Mouse (Mus musculus): ENCODE data around the gene Palm2. TPM values are rescaled to one million over a fixed set of nuclear protein-coding genes. Genes with fewer than 3 reads are reported as not detected.

The Palm2 gene
- polyA plus RNA-seq, 1 experiment = 5.2 TPM

- no peak overlapping the region for H3ac ChIP-seq (ENCODE audit: control insufficient read depth, insufficient read length)
- H3K36me3 ChIP-seq (ENCODE audit: control insufficient read depth, insufficient read depth) = no peaks in the 10 kb centered on the region
- no peak overlapping the region for H3K4me3 ChIP-seq
- H3K4me2 ChIP-seq (ENCODE audit: low read depth) = peak overlapping the region; percentile 38
- H3K27me3 ChIP-seq (ENCODE audit: control insufficient read depth, insufficient read depth, insufficient read length) = no peaks in the 10 kb centered on the region
- peaks cover 92% of the 10 kb centered on the region for H3K79me2 ChIP-seq (ENCODE audit: control insufficient read depth, insufficient read depth)
- TF ChIP-seq POLR2A (IDR thresholded peaks at IDR 0.05; ENCODE audit: insufficient read length, low read depth) (no peak), SRF (IDR thresholded peaks at IDR 0.05; ENCODE audit: control insufficient read depth, insufficient read length, low read depth) (no peak), TCF12 (IDR thresholded peaks at IDR 0.05; ENCODE audit: insufficient read depth, poor library complexity, severe bottlenecking) (no peak), POLR2AphosphoS2 (IDR thresholded peaks at IDR 0.05; ENCODE audit: insufficient read length, low read depth) (no peak), CEBPB (IDR thresholded peaks at IDR 0.05; ENCODE audit: insufficient read depth, poor library complexity, severe bottlenecking) (no peak), REST (IDR thresholded peaks at IDR 0.05; ENCODE audit: insufficient read depth, insufficient read length) (no peak), MYOD1 (IDR thresholded peaks at IDR 0.05; ENCODE audit: control insufficient read depth in 1 of 3, insufficient read length in 2 of 3, low read depth in 2 of 3) (no peak), USF1 (IDR thresholded peaks at IDR 0.05; ENCODE audit: low read depth) (no peak), TCF3 (IDR thresholded peaks at IDR 0.05; ENCODE audit: insufficient read length, low read depth) (no peak), E2F4 (IDR thresholded peaks at IDR 0.05; ENCODE audit: insufficient read depth) (no peak), MAX (IDR thresholded peaks at IDR 0.05; ENCODE audit: low read depth) (no peak), MYOG (IDR thresholded peaks at IDR 0.05; ENCODE audit: control insufficient read depth in 1 of 3, insufficient read depth in 1 of 3, insufficient read length in 2 of 3, low read depth in 2 of 3) (no peak)
These were observed 154.3 kb downstream of the Palm2 start for GRCm38 (mm10) chr4:57588356-57588755.

DNA sequence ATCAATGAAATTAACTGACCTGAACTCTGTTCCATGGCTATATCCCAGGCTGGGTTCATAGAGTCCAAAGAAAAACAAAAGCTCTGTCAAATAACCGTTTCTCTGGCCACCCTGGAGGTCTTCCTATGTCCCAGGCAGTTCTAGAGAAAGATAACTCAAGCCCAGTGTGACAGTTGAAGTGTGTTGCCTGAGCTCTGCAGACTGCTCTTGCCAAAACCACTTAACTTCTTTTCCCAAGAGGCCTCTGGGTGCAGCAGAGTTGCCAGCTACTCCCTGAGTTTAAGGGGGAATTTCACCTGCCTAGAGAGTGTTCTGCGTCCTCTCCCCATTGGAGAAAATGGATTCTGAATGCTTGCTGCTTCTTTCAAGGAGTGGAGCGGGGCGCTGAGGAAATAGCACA, 158.7 kb downstream of the Palm2 start:
- Histone ChIP-seq H3K36me3 (ENCODE audit: control insufficient read depth, insufficient read depth) (peaks cover 6% of the 10 kb centered on the region), H3K4me3 (no peak overlapping the region), H3K79me2 (ENCODE audit: control insufficient read depth, insufficient read depth) (peaks cover 87% of the 10 kb centered on the region), H3ac (ENCODE audit: control insufficient read depth, insufficient read length) (no peak overlapping the region), H3K27me3 (ENCODE audit: control insufficient read depth, insufficient read depth, insufficient read length) (no peaks in the 10 kb centered on the region), H3K4me2 (ENCODE audit: low read depth) (no peak overlapping the region)
- TF ChIP-seq TCF12 (IDR thresholded peaks at IDR 0.05; ENCODE audit: insufficient read depth, poor library complexity, severe bottlenecking) (no peak), MYOG (IDR thresholded peaks at IDR 0.05; ENCODE audit: control insufficient read depth in 1 of 3, insufficient read depth in 1 of 3, insufficient read length in 2 of 3, low read depth in 2 of 3) (no peak), CEBPB (IDR thresholded peaks at IDR 0.05; ENCODE audit: insufficient read depth, poor library complexity, severe bottlenecking) (no peak), E2F4 (IDR thresholded peaks at IDR 0.05; ENCODE audit: insufficient read depth) (no peak), REST (IDR thresholded peaks at IDR 0.05; ENCODE audit: insufficient read depth, insufficient read length) (no peak), POLR2AphosphoS2 (IDR thresholded peaks at IDR 0.05; ENCODE audit: insufficient read length, low read depth) (no peak), USF1 (IDR thresholded peaks at IDR 0.05; ENCODE audit: low read depth) (no peak)

DNA sequence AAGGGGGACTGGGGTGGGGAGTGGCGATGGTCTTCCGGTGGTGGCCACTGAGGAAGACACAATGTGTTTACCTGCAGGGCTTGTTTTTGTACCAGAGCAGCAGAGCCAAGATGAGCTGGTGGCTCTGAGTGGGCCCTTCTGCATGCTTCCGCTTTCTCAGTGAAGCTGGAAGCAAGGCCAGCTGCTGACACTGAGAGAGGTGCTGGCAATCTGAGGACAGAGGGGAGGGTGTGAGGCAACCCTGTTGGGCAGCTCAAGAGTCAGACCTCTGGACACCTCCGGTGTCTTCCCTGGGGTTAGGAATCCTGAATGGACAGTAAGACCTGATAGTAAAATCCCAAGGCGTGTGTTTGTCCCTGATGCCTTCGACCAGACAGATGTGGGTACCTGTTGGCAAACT, 165.9 kb downstream of the Palm2 start:
- H3K4me2 ChIP-seq (ENCODE audit: low read depth) = no peak overlapping the region
- H3K36me3 ChIP-seq (ENCODE audit: control insufficient read depth, insufficient read depth) = peaks cover 2% of the 10 kb centered on the region
- TF ChIP-seq POLR2AphosphoS2 (IDR thresholded peaks at IDR 0.05; ENCODE audit: insufficient read length, low read depth) = no peak
- TF ChIP-seq CEBPB (IDR thresholded peaks at IDR 0.05; ENCODE audit: insufficient read depth, poor library complexity, severe bottlenecking) = no peak
- H3K4me3 ChIP-seq = no peak overlapping the region
- H3K27me3 ChIP-seq (ENCODE audit: control insufficient read depth, insufficient read depth, insufficient read length) = no peaks in the 10 kb centered on the region
- peaks cover 89% of the 10 kb centered on the region for H3K79me2 ChIP-seq (ENCODE audit: control insufficient read depth, insufficient read depth)
- no peak overlapping the region for H3ac ChIP-seq (ENCODE audit: control insufficient read depth, insufficient read length)

DNA sequence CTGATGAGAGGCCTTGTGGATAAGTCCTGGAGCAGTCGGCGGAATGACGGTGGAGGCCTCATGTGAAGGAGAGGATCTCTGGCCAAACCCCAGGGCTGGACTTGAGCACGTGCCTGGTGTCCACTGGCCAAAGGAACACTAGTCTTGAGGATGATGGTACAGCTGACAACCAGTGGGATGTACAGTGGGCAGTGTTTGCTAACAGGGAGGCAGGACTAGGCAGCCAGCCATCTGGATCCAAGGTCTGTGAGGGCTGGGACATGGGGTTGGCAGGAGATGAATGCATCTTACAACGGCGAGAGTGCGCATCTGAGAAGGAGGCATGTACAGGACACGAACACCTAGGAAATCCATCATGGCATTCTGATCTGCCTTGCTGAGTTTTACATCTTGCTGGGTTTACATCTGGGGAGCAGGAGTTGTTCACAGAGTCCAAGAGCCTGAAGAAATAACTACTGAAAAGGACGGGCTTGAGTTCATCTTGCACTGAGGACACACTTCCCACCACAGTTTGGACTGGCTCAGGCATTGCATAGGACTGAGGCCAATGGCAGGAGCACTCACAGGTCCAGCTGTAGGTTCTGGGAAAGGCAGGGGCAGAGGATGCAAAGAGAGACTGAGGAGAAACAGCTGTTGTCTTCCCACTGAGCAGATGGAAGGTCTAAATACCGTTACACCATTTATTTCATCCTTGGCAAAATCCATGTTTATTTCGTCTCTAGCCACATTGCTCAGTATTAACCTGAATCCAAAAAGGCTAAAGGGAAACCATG, 166.8 kb downstream of the Palm2 start:
- no peaks in the 10 kb centered on the region for H3K27me3 ChIP-seq (ENCODE audit: control insufficient read depth, insufficient read depth, insufficient read length)
- H3K79me2 ChIP-seq (ENCODE audit: control insufficient read depth, insufficient read depth) = peaks cover 79% of the 10 kb centered on the region
- peak in 2 of 3 experiments; percentile 32 to 55 for TF ChIP-seq MYOD1 (IDR thresholded peaks at IDR 0.05; ENCODE audit: control insufficient read depth in 1 of 3, insufficient read length in 2 of 3, low read depth in 2 of 3)
- no peak for TF ChIP-seq CEBPB (IDR thresholded peaks at IDR 0.05; ENCODE audit: insufficient read depth, poor library complexity, severe bottlenecking)
- no peak for TF ChIP-seq POLR2AphosphoS2 (IDR thresholded peaks at IDR 0.05; ENCODE audit: insufficient read length, low read depth)
- H3K4me3 ChIP-seq = no peak overlapping the region
- peak overlapping the region; percentile 60 for H3K4me2 ChIP-seq (ENCODE audit: low read depth)
- no peaks in the 10 kb centered on the region for H3K36me3 ChIP-seq (ENCODE audit: control insufficient read depth, insufficient read depth)
- no peak overlapping the region for H3ac ChIP-seq (ENCODE audit: control insufficient read depth, insufficient read length)

GRCm38 (mm10) chr4:57601458-57601835, 167.4 kb downstream of the Palm2 start:
- H3K4me2 ChIP-seq (ENCODE audit: low read depth) = peak overlapping the region; percentile 60
- no peak for TF ChIP-seq SRF (IDR thresholded peaks at IDR 0.05; ENCODE audit: control insufficient read depth, insufficient read length, low read depth)
- peak; percentile 71 for TF ChIP-seq USF1 (IDR thresholded peaks at IDR 0.05; ENCODE audit: low read depth)
- no peaks in the 10 kb centered on the region for H3K36me3 ChIP-seq (ENCODE audit: control insufficient read depth, insufficient read depth)
- no peaks in the 10 kb centered on the region for H3K27me3 ChIP-seq (ENCODE audit: control insufficient read depth, insufficient read depth, insufficient read length)
- H3K4me3 ChIP-seq = no peak overlapping the region
- H3K79me2 ChIP-seq (ENCODE audit: control insufficient read depth, insufficient read depth) = peaks cover 74% of the 10 kb centered on the region
- no peak overlapping the region for H3ac ChIP-seq (ENCODE audit: control insufficient read depth, insufficient read length)

Data from myocyte (in vitro differentiated cells).